Mouse (Mus musculus) embryonic facial prominence, embryonic 11.5 days (tissue): ENCODE results near the gene Il21. TPM values are rescaled to one million over a fixed set of nuclear protein-coding genes. Genes with fewer than 3 reads are reported as not detected.

ENCODE experiments used
- ATAC-seq: fragments of 200-750 bp; cut with Nextera tagmentation; replicated peaks from 2 replicates; pipeline ENCODE4 v1.8.0; 2017; ENCODE audit warnings: low read depth; ENCODE audit not compliant: insufficient number of reproducible peaks, low FRiP score, low TSS enrichment
- DNase-seq: peaks from one replicate; pipeline ENCODE4 v3.0.0-alpha.2; 2015; ENCODE audit warnings: low spot score
- H3K27ac ChIP-seq: fragments of 300-500 bp; sonication (generic); replicated peaks from 2 replicates; pipeline ENCODE4 v1.5.1; 2014; ENCODE audit warnings: mild to moderate bottlenecking, low read depth, low read length, control low read depth
- H3K27me3 ChIP-seq: fragments of 300-500 bp; sonication (generic); 2 replicates; pipeline ENCODE4 v1.6.1; 2014; ENCODE audit warnings: mild to moderate bottlenecking, low read length, moderate library complexity, mixed read lengths; ENCODE audit not compliant: control insufficient read depth, insufficient read depth
- H3K36me3 ChIP-seq: fragments of 300-500 bp; sonication (generic); replicated peaks from 2 replicates; pipeline ENCODE4 v1.6.1; 2014; ENCODE audit warnings: low read depth, mild to moderate bottlenecking, low read length, moderate library complexity, mixed read lengths; ENCODE audit not compliant: control insufficient read depth, insufficient read depth
- H3K4me1 ChIP-seq: fragments of 300-500 bp; sonication (generic); 2 replicates; pipeline ENCODE4 v1.6.1; 2014; ENCODE audit warnings: low read length, mixed read lengths; ENCODE audit not compliant: control insufficient read depth, insufficient read depth
- H3K4me2 ChIP-seq: fragments of 300-500 bp; sonication (generic); 2 replicates; pipeline ENCODE4 v1.6.1; 2014; ENCODE audit warnings: low read depth, mild to moderate bottlenecking, control low read depth, low read length, moderate library complexity
- H3K4me3 ChIP-seq: fragments of 300-500 bp; sonication (generic); 2 replicates; pipeline ENCODE4 v1.5.1; 2014; ENCODE audit warnings: low read depth, low read length, control low read depth
- H3K9ac ChIP-seq: fragments of 300-500 bp; sonication (generic); replicated peaks from 2 replicates; pipeline ENCODE4 v1.6.1; 2014; ENCODE audit warnings: mild to moderate bottlenecking, control low read depth, low read length
- H3K9me3 ChIP-seq: fragments of 300-500 bp; sonication (generic); replicated peaks from 2 replicates; pipeline ENCODE4 v1.6.1; 2016; ENCODE audit warnings: mild to moderate bottlenecking, low read length, inconsistent platforms, mixed read lengths; ENCODE audit not compliant: control insufficient read depth
- WGBS: fragments of 180-500 bp; shearing (Covaris S2); extraction: QIAGEN DNeasy Blood & Tissue Kit; methylation state at CpG from one replicate; pipeline ENCODE4 v1.1.7; 2014; 5-methylcytosine and 5-hydroxymethylcytosine counted together
- polyA plus RNA-seq: library from polyadenylated mRNA; unstranded; fragments of >200 nt; fragmentation: Nextera tagmentation; extraction: Ambion mirVana; gene quantifications from 2 replicates; pipeline ENCODE4 v1.2.1, GENCODE M21; 2014

The Il21 gene
- polyA plus RNA-seq, 1 experiment from 2014 or later = not detected

DNA sequence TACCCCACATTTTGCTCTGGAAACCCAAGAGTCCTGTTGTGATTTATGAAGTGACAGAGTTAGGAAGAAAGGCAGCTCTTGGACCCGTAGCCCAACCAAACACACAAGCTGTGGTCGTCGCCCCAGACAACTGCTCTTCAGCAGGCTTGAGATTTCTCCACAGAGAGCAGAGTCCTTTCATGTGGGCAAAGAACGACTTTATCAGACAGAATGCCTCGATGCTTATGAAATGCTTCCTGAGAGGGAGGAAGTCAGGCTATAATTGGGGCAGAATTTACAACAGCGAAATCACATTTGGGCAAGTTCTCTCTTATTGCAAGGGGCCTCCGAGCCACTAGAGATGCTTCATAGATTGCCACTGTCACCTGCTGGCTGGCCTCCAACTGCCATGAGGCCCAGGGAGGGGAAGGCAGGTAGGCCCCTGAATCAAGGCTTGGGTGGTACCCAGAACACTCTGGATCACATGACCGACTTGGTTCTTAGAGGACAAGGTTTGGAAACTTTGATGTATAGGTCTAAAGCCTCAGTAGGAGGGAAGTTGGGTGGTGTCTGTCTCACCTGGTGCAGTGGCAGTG, 27.1 kb downstream of the Il21 start:
- WGBS = 86% methylated on average over 8 of the region's 8 CpGs
- no peak for ATAC-seq
- Histone ChIP-seq H3K4me3 (no peak overlapping the region), H3K9me3 (no peaks in the 10 kb centered on the region), H3K9ac (no peak overlapping the region), H3K36me3 (no peaks in the 10 kb centered on the region), H3K4me1 (no peaks in the 10 kb centered on the region), H3K27me3 (no peaks in the 10 kb centered on the region), H3K27ac (no peak overlapping the region), H3K4me2 (no peak overlapping the region)
- DNase-seq = no peak

DNA sequence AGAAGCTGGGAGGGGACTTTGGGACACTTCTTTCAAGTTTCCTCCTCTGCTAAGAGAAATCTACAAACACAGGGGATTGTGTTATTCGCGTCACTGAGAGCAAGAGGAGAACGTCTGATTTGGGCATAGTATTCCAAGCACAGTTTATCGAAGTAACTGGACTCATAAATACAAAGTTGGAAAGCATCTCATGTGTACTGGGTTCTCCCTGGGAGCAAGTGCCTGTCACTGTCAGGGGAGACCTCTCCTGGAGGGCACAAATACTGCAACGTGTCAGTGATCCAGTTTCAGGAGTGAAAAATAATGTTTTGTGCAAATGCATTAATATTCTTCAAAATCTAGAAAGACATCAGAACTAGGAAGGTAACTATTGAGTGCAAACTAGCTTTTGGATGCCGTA, 27.9 kb downstream of the Il21 start:
- H3K4me2 ChIP-seq = peak overlapping the region; percentile 91
- no peaks in the 10 kb centered on the region for H3K9me3 ChIP-seq
- WGBS = 27% methylated on average over 6 of the region's 6 CpGs
- ATAC-seq = no peak
- no peaks in the 10 kb centered on the region for H3K36me3 ChIP-seq
- H3K4me3 ChIP-seq = peak overlapping the region; percentile 48
- H3K9ac ChIP-seq = peak overlapping the region; percentile 68
- no peaks in the 10 kb centered on the region for H3K27me3 ChIP-seq
- no peak overlapping the region for H3K27ac ChIP-seq
- H3K4me1 ChIP-seq = no peaks in the 10 kb centered on the region
- peak; percentile 58 for DNase-seq

DNA sequence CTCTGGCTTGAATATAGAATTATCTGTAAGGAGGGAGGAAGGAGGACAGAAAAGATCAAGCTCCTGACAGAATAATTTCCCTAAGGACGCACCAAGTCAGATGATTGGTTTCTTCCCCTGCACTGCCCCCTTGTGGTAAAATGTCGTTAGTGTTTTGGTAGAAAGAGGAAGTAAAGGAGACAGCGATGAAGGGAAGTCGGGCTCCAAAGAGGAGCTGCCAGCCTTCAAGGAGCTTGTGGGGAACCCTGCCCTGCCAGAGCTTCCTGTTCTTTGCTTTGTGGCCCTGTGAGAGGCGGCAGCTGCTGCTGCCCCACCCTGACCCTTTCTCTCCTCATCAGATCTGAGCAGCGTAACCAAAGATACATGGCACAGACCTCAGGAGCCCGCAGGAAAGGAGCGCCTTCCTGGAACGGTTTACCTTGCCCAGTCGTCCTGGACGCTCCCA, 28.4 kb downstream of the Il21 start:
- under 1% methylated on average over 11 of the region's 11 CpGs for WGBS
- no peaks in the 10 kb centered on the region for H3K36me3 ChIP-seq
- no peak overlapping the region for H3K27ac ChIP-seq
- peak overlapping the region; percentile 91 for H3K4me2 ChIP-seq
- DNase-seq (peak; percentile 91), ATAC-seq (no peak)
- no peaks in the 10 kb centered on the region for H3K27me3 ChIP-seq
- H3K9me3 ChIP-seq = no peaks in the 10 kb centered on the region
- H3K4me3 ChIP-seq = peak overlapping the region; percentile 48
- no peaks in the 10 kb centered on the region for H3K4me1 ChIP-seq
- peak overlapping the region; percentile 68 for H3K9ac ChIP-seq

DNA sequence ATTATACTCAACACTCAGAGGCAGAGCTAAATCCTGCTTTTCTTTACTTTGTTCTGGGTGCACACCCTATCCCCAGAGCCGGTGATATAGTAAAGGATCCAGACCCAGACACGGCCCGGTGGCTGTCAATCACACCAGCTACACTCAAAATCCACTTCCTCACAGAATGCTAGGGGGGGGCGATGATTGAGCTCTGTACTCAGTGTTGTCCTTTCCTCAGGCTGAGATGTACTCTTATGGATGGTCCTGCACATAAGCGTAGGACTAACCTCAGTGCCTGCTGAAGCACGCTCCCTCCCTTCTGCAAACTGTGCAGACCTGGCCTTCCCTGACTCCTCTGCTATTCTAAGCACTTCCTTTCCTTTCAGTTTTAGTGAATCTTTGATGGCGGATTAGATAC, 29.6 kb downstream of the Il21 start:
- no peak for ATAC-seq
- Histone ChIP-seq H3K36me3 (no peaks in the 10 kb centered on the region), H3K4me1 (no peaks in the 10 kb centered on the region), H3K27me3 (no peaks in the 10 kb centered on the region), H3K4me2 (no peak overlapping the region), H3K9ac (no peak overlapping the region), H3K27ac (no peak overlapping the region), H3K9me3 (no peaks in the 10 kb centered on the region), H3K4me3 (no peak overlapping the region)
- 73% methylated on average over 7 of the region's 7 CpGs for WGBS
- no peak for DNase-seq

DNA sequence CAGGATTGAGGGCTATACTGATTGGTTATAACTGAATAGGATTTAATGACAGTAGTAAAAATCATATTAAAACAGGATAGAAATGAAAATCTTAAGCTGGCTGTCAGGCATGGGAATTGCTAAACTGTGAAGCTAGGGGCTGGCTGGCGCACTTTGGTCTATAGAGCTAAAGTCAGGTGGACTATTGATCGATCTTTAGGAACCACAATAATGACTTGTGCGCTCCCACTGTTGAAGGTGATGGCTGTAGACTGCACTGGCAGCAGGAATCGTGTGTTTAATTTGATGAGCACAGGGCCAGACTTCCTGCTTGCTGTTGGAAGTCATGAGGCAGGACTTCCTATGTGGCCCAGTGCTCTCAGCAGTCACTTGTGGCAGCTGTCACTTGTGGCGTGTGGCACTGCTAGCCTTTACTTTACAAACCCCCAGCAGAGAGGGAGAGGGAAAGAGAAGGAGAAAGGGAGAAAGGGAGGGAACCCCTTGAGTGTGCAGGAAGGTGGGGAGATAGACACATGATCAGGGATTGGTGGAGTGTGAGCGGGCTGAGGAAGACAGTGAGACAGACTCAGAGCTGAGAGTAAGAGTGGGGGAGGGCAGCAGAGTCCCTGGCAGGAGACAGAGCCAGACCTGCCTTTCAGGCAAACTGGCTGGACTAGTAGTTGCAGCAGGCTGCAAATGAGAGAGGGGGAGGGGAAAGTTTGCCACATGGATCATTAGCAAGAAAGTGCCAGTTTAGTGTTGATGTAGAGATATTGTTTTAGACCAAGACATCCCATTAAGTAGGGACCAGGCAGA, 31.1 kb downstream of the Il21 start:
- ATAC-seq (no peak; the same call in 1 of the 2 replicates), DNase-seq (peak; percentile 36)
- no peaks in the 10 kb centered on the region for H3K36me3 ChIP-seq
- no peaks in the 10 kb centered on the region for H3K4me1 ChIP-seq
- H3K27me3 ChIP-seq = no peaks in the 10 kb centered on the region
- no peak overlapping the region for H3K27ac ChIP-seq
- no peak overlapping the region for H3K4me2 ChIP-seq
- no peak overlapping the region for H3K9ac ChIP-seq
- H3K4me3 ChIP-seq = no peak overlapping the region
- WGBS = 51% methylated on average over 6 of the region's 6 CpGs
- H3K9me3 ChIP-seq = no peaks in the 10 kb centered on the region

DNA sequence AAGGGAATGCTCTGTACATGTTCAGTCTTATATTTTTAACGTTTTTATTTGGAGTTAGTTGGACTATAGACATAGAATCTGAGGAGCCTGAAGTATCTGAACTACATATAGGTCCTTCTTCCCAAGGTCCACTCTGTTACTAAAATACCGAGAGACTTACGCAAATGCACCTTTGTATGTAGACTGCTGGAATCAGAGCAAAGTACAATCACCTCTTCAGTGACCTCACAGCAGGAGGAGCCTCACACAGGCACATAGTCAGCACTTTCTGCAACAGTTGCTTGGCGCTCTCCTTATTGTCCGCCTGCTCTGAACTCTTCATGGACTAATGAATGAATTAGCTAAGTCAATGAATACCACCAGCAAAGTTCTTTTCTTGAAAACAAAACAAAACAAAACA, 34.1 kb downstream of the Il21 start:
- no peaks in the 10 kb centered on the region for H3K4me1 ChIP-seq
- ATAC-seq (no peak), DNase-seq (no peak)
- 73% methylated on average over 5 of the region's 5 CpGs for WGBS
- no peak overlapping the region for H3K4me2 ChIP-seq
- no peaks in the 10 kb centered on the region for H3K9me3 ChIP-seq
- H3K27me3 ChIP-seq = no peaks in the 10 kb centered on the region
- no peak overlapping the region for H3K9ac ChIP-seq
- no peak overlapping the region for H3K4me3 ChIP-seq
- no peaks in the 10 kb centered on the region for H3K36me3 ChIP-seq
- H3K27ac ChIP-seq = no peak overlapping the region

DNA sequence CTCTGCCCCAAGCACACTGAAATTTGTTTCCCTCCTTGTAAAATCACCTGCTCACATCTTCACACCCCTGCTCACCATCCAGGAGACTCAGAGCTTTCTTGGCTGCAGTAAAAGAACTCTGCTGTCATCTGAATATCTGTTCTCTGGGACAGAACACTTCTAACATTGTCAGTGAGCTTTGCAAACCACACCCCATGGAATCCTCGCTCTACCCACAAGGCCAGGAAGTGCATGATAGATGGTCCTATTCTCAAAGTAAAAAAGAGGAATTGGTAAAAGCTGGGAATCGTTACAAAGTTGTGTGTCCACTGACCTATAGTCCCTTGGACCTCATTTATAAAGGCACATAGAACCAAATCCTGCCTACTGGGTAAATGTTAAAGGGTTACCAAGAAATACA, 40.5 kb downstream of the Il21 start:
- no peak for ATAC-seq
- 70% methylated on average over 2 of the region's 2 CpGs for WGBS
- H3K4me3 ChIP-seq = no peak overlapping the region

DNA sequence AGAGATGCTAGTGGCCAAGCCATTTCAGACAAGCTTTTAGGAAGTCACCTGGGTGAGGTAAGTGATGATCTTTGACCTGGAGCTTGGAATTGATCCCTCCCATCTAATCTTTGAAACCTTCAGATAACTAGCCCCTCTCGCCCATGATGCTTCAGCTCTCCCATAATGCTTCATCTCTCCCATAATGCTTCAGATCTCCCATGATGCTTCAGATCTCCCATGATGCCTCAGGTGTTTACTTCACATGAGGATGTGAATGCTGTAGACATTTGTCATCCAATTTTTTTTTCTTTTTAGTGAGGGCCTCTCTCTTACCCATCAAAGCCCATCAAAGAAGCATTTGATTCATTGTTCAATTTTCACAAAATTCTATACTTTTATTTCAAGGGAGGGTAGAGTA, 46.9 kb downstream of the Il21 start:
- 81% methylated on average over 1 of the region's 1 CpGs for WGBS
- no peak overlapping the region for H3K9ac ChIP-seq
- no peak overlapping the region for H3K4me3 ChIP-seq
- no peaks in the 10 kb centered on the region for H3K4me1 ChIP-seq
- no peaks in the 10 kb centered on the region for H3K36me3 ChIP-seq
- no peaks in the 10 kb centered on the region for H3K9me3 ChIP-seq
- H3K4me2 ChIP-seq = no peak overlapping the region
- H3K27me3 ChIP-seq = no peaks in the 10 kb centered on the region
- no peak overlapping the region for H3K27ac ChIP-seq
- ATAC-seq (no peak), DNase-seq (no peak)

More for the DNA sequence above, 40.5 kb downstream of the Il21 start:
- Histone ChIP-seq H3K9me3 (no peaks in the 10 kb centered on the region), H3K9ac (no peak overlapping the region), H3K36me3 (no peaks in the 10 kb centered on the region), H3K4me2 (no peak overlapping the region), H3K4me1 (no peaks in the 10 kb centered on the region), H3K27ac (no peak overlapping the region), H3K27me3 (no peaks in the 10 kb centered on the region)
- no peak for DNase-seq
